Mouse (Mus musculus): ENCODE measurements at regions not wholly inside any gene's neighbourhood (a gene's known extent, or its start where the extent isn't known, plus 50 kb on each side); places are given as distances from the start of the nearest gene placed in this dataset.
A peak's percentile ranks its signal among the peaks of the same experiment; 100 is the strongest.

- Histone ChIP-seq H3K9ac (ENCODE audit: low read depth, low read length) (no peak overlapping the region), H3K4me1 (ENCODE audit: control insufficient read depth, insufficient read depth, low read depth, low read length) (no peaks in the 10 kb centered on the region), H3K4me3 (ENCODE audit: low read length) (no peak overlapping the region), H3K27ac (ENCODE audit: low read depth, low read length) (no peak overlapping the region), H3K36me3 (ENCODE audit: control insufficient read depth, insufficient read depth, low read length) (no peaks in the 10 kb centered on the region), H3K4me2 (ENCODE audit: low read length) (no peak overlapping the region), H3K27me3 (replicated peaks; ENCODE audit: control insufficient read depth, insufficient read depth, low read length) (no peaks in the 10 kb centered on the region), H3K9me3 (ENCODE audit: control insufficient read depth, low read length) (no peaks in the 10 kb centered on the region)
- no peak for ATAC-seq
- 74% methylated on average over 4 of the region's 4 CpGs for whole genome bisulfite sequencing
Observed at GRCm38 (mm10) chr1:42365648-42366324, 329.8 kb upstream of the Pou3f3 start.

GRCm38 (mm10) chr1:42387919-42388684 lies 307.5 kb upstream of the Pou3f3 start:
- Histone ChIP-seq H3K9ac (ENCODE audit: low read depth, low read length) (no peak overlapping the region), H3K9me3 (ENCODE audit: control insufficient read depth, low read length) (no peaks in the 10 kb centered on the region), H3K36me3 (ENCODE audit: control insufficient read depth, insufficient read depth, low read length) (no peaks in the 10 kb centered on the region), H3K4me3 (ENCODE audit: low read length) (no peak overlapping the region), H3K4me1 (ENCODE audit: control insufficient read depth, insufficient read depth, low read depth, low read length) (peaks cover 4% of the 10 kb centered on the region; the same call in 1 of the 2 replicates), H3K27ac (ENCODE audit: low read depth, low read length) (no peak overlapping the region), H3K27me3 (replicated peaks; ENCODE audit: control insufficient read depth, insufficient read depth, low read length) (no peaks in the 10 kb centered on the region), H3K4me2 (ENCODE audit: low read length) (peak overlapping the region; percentile 3; the same call in 1 of the 2 replicates)
- WGBS: 58% methylated on average over 18 of the region's 18 CpGs
- ATAC-seq: no peak

- WGBS: 90% methylated on average over 6 of the region's 6 CpGs
Observed at GRCm38 (mm10) chr1:42388740-42389139, 306.8 kb upstream of the Pou3f3 start.

GRCm38 (mm10) chr1:42395651-42396260 lies 299.8 kb upstream of the Pou3f3 start:
- Histone ChIP-seq H3K9me3 (ENCODE audit: control insufficient read depth, low read length) (no peaks in the 10 kb centered on the region), H3K4me3 (ENCODE audit: low read length) (no peak overlapping the region), H3K9ac (ENCODE audit: low read depth, low read length) (no peak overlapping the region), H3K27ac (ENCODE audit: low read depth, low read length) (no peak overlapping the region), H3K4me1 (ENCODE audit: control insufficient read depth, insufficient read depth, low read depth, low read length) (no peaks in the 10 kb centered on the region), H3K36me3 (ENCODE audit: control insufficient read depth, insufficient read depth, low read length) (no peaks in the 10 kb centered on the region), H3K27me3 (replicated peaks; ENCODE audit: control insufficient read depth, insufficient read depth, low read length) (no peaks in the 10 kb centered on the region), H3K4me2 (ENCODE audit: low read length) (no peak overlapping the region)
- WGBS: 87% methylated on average over 13 of the region's 13 CpGs
- ATAC-seq: no peak

More at GRCm38 (mm10) chr1:42388740-42389139, 306.8 kb upstream of the Pou3f3 start:
- Histone ChIP-seq H3K27me3 (replicated peaks; ENCODE audit: control insufficient read depth, insufficient read depth, low read length) (no peaks in the 10 kb centered on the region), H3K4me1 (ENCODE audit: control insufficient read depth, insufficient read depth, low read depth, low read length) (peaks cover 4% of the 10 kb centered on the region; the same call in 1 of the 2 replicates), H3K9me3 (ENCODE audit: control insufficient read depth, low read length) (no peaks in the 10 kb centered on the region), H3K4me3 (ENCODE audit: low read length) (no peak overlapping the region), H3K9ac (ENCODE audit: low read depth, low read length) (no peak overlapping the region), H3K4me2 (ENCODE audit: low read length) (no peak overlapping the region), H3K36me3 (ENCODE audit: control insufficient read depth, insufficient read depth, low read length) (no peaks in the 10 kb centered on the region), H3K27ac (ENCODE audit: low read depth, low read length) (no peak overlapping the region)
- ATAC-seq: no peak

GRCm38 (mm10) chr1:42398461-42399154 lies 297.0 kb upstream of the Pou3f3 start:
- H3K4me3 ChIP-seq (ENCODE audit: low read length): no peak overlapping the region
- H3K4me2 ChIP-seq (ENCODE audit: low read length): no peak overlapping the region
- H3K9me3 ChIP-seq (ENCODE audit: control insufficient read depth, low read length): no peaks in the 10 kb centered on the region
- 24% methylated on average over 8 of the region's 8 CpGs for WGBS
- ATAC-seq: no peak
- no peak overlapping the region for H3K27ac ChIP-seq (ENCODE audit: low read depth, low read length)
- H3K9ac ChIP-seq (ENCODE audit: low read depth, low read length): no peak overlapping the region
- H3K36me3 ChIP-seq (ENCODE audit: control insufficient read depth, insufficient read depth, low read length): no peaks in the 10 kb centered on the region
- no peaks in the 10 kb centered on the region for H3K4me1 ChIP-seq (ENCODE audit: control insufficient read depth, insufficient read depth, low read depth, low read length)
- no peaks in the 10 kb centered on the region for H3K27me3 ChIP-seq (replicated peaks; ENCODE audit: control insufficient read depth, insufficient read depth, low read length)

GRCm38 (mm10) chr1:42415817-42416538 lies 279.6 kb upstream of the Pou3f3 start:
- H3K4me3 ChIP-seq (ENCODE audit: low read length): no peak overlapping the region
- H3K27me3 ChIP-seq (replicated peaks; ENCODE audit: control insufficient read depth, insufficient read depth, low read length): no peaks in the 10 kb centered on the region
- H3K9ac ChIP-seq (ENCODE audit: low read depth, low read length): no peak overlapping the region; the same call in 1 of the 2 replicates
- no peaks in the 10 kb centered on the region for H3K9me3 ChIP-seq (ENCODE audit: control insufficient read depth, low read length)
- peaks cover 8% of the 10 kb centered on the region for H3K4me1 ChIP-seq (ENCODE audit: control insufficient read depth, insufficient read depth, low read depth, low read length)
- no peaks in the 10 kb centered on the region for H3K36me3 ChIP-seq (ENCODE audit: control insufficient read depth, insufficient read depth, low read length)
- no peak overlapping the region for H3K27ac ChIP-seq (ENCODE audit: low read depth, low read length)
- 47% methylated on average over 21 of the region's 21 CpGs for WGBS
- peak overlapping the region; percentile 47 for H3K4me2 ChIP-seq (ENCODE audit: low read length)
- ATAC-seq: peak; percentile 42; the same call in 1 of the 2 replicates

- Histone ChIP-seq H3K4me1 (ENCODE audit: control insufficient read depth, insufficient read depth, low read depth, low read length) (peaks cover 8% of the 10 kb centered on the region), H3K9ac (ENCODE audit: low read depth, low read length) (no peak overlapping the region), H3K4me2 (ENCODE audit: low read length) (peak overlapping the region; percentile 47), H3K4me3 (ENCODE audit: low read length) (no peak overlapping the region), H3K9me3 (ENCODE audit: control insufficient read depth, low read length) (no peaks in the 10 kb centered on the region), H3K27ac (ENCODE audit: low read depth, low read length) (no peak overlapping the region), H3K27me3 (replicated peaks; ENCODE audit: control insufficient read depth, insufficient read depth, low read length) (no peaks in the 10 kb centered on the region), H3K36me3 (ENCODE audit: control insufficient read depth, insufficient read depth, low read length) (no peaks in the 10 kb centered on the region)
- no peak; the same call in 1 of the 2 replicates for ATAC-seq
- 48% methylated on average over 8 of the region's 8 CpGs for WGBS
Observed at GRCm38 (mm10) chr1:42416539-42417218, 278.9 kb upstream of the Pou3f3 start.

GRCm38 (mm10) chr1:42417815-42418214 lies 277.8 kb upstream of the Pou3f3 start:
- 60% methylated on average over 4 of the region's 4 CpGs for WGBS
- ATAC-seq: no peak

More at GRCm38 (mm10) chr1:42417815-42418214, 277.8 kb upstream of the Pou3f3 start:
- no peaks in the 10 kb centered on the region for H3K9me3 ChIP-seq (ENCODE audit: control insufficient read depth, low read length)
- no peaks in the 10 kb centered on the region for H3K27me3 ChIP-seq (replicated peaks; ENCODE audit: control insufficient read depth, insufficient read depth, low read length)
- H3K27ac ChIP-seq (ENCODE audit: low read depth, low read length): no peak overlapping the region
- H3K4me2 ChIP-seq (ENCODE audit: low read length): no peak overlapping the region
- no peak overlapping the region for H3K9ac ChIP-seq (ENCODE audit: low read depth, low read length)
- no peaks in the 10 kb centered on the region for H3K36me3 ChIP-seq (ENCODE audit: control insufficient read depth, insufficient read depth, low read length)
- no peak overlapping the region for H3K4me3 ChIP-seq (ENCODE audit: low read length)
- peaks cover 8% of the 10 kb centered on the region for H3K4me1 ChIP-seq (ENCODE audit: control insufficient read depth, insufficient read depth, low read depth, low read length)
